Mouse (Mus musculus) bone marrow macrophage, adult 2 months (primary cell): ENCODE results near the gene Eps8. TPM values are rescaled to one million over a fixed set of nuclear protein-coding genes. Genes with fewer than 3 reads are reported as not detected.
A peak's percentile ranks its signal among the peaks of the same experiment; 100 is the strongest.

Experiments
- H3K27ac ChIP-seq: 2 replicates; pipeline ENCODE4 v1.5.1; 2012; ENCODE audit warnings: low read depth, low read length; ENCODE audit not compliant: insufficient read depth
- H3K4me1 ChIP-seq: 2 replicates; pipeline ENCODE4 v1.6.1; 2012; ENCODE audit warnings: low read length; ENCODE audit not compliant: control insufficient read depth, insufficient read depth
- H3K4me3 ChIP-seq: 2 replicates; pipeline ENCODE4 v1.5.1; 2012; ENCODE audit warnings: mild to moderate bottlenecking, low read length, moderate library complexity; ENCODE audit not compliant: insufficient read depth
- CTCF ChIP-seq: IDR thresholded peaks from 2 replicates; pipeline ENCODE4 v1.5.1; 2012; ENCODE audit warnings: low read depth, mild to moderate bottlenecking, low read length, moderate library complexity
- POLR2A ChIP-seq: IDR thresholded peaks from 2 replicates; pipeline ENCODE4 v1.6.1; 2012; ENCODE audit warnings: mild to moderate bottlenecking, low read depth, low read length, borderline replicate concordance
- polyA plus RNA-seq: library from polyadenylated mRNA; stranded (reverse); fragments of >200 nt; gene quantifications from 2 replicates; pipeline ENCODE4 v1.2.4, GENCODE M21; 2012; ENCODE audit not compliant: missing spikeins, insufficient read depth, insufficient read length

Gene Eps8
- 6.2 and 9.0 TPM in 2 replicates for polyA plus RNA-seq

DNA sequence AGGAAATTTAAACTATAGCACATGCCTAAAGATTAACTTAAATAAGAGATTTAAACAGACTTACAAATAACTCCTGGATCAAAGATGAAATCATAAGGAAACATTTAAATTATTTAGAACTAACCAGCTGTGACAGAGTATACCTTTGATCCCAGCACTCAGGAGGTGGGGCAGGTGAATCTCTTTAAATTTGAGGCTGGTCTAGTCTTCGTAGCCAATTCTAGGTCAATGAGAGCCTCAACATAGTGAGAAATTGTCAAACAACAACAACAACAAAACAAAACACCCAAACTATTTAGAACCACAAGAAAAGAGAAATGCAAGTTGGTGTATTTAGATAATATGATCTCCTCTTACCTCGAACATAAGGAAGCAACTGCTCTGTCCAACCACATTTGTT lies at the start of gene Eps8:
Eps8 (minus strand) TSS at position 101 of the 400 bp plus-strand sequence.
- no peak within 1 kb of the TSS for H3K4me3 ChIP-seq
- no peak for TF ChIP-seq CTCF
- H3K27ac ChIP-seq = no peak within 1 kb of the TSS
- H3K4me1 ChIP-seq = no peaks in the 10 kb centered on the region

DNA sequence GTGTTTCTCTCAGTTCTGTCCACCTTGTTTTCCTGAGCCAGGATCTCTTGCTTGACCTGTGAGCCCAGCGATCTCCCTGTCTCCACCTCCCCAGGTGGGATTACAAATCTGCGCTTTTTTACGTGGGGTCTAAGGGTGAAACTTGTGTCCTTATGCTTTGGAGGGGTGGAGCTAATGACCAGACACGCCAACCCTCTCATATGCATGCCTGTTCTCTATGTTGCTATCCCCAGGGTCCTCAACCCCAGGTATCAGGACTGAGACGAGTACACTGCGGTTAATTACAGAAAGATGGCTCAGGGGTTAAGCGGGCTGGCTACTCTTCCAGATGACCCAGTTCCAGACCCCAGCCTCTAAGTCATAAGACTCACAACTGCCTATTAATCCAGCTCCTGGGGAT lies 48.8 kb upstream of the Eps8 start:
- Histone ChIP-seq H3K27ac (no peak overlapping the region), H3K4me3 (no peak overlapping the region), H3K4me1 (peaks cover 3% of the 10 kb centered on the region; the same call in 1 of the 2 replicates)
- TF ChIP-seq CTCF (no peak), POLR2A (no peak)

GRCm38 (mm10) chr6:137702918-137703317 lies 48.2 kb upstream of the Eps8 start:
- H3K4me3 ChIP-seq = no peak overlapping the region
- peaks cover 3% of the 10 kb centered on the region; the same call in 1 of the 2 replicates for H3K4me1 ChIP-seq
- TF ChIP-seq POLR2A (no peak), CTCF (no peak)
- no peak overlapping the region for H3K27ac ChIP-seq

GRCm38 (mm10) chr6:137702186-137702585 lies 47.5 kb upstream of the Eps8 start:
- no peak for TF ChIP-seq POLR2A
- TF ChIP-seq CTCF = no peak
- peaks cover 10% of the 10 kb centered on the region for H3K4me1 ChIP-seq
- H3K4me3 ChIP-seq = no peak overlapping the region
- H3K27ac ChIP-seq = no peak overlapping the region

DNA sequence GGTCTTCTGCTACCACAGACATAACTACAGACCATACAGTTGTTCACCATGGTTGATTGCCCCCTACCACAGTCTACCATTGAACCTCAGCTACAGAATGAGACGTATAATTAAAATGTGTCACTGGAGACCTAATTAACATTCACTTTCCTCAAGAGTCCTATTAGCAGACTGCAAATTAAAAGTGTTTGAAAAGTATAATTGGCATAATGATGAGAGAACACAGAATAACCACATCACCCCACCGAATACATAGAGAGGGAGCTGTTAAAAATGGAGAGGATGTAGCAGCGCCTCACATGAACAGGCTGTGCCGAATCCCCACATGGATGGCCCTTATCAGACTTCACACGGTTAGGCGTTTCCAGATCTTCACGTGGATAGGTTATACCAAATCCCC lies 44.8 kb upstream of the Eps8 start:
- H3K4me1 ChIP-seq = peaks cover 31% of the 10 kb centered on the region
- no peak overlapping the region for H3K27ac ChIP-seq
- no peak overlapping the region for H3K4me3 ChIP-seq
- no peak for TF ChIP-seq CTCF
- TF ChIP-seq POLR2A = no peak

DNA sequence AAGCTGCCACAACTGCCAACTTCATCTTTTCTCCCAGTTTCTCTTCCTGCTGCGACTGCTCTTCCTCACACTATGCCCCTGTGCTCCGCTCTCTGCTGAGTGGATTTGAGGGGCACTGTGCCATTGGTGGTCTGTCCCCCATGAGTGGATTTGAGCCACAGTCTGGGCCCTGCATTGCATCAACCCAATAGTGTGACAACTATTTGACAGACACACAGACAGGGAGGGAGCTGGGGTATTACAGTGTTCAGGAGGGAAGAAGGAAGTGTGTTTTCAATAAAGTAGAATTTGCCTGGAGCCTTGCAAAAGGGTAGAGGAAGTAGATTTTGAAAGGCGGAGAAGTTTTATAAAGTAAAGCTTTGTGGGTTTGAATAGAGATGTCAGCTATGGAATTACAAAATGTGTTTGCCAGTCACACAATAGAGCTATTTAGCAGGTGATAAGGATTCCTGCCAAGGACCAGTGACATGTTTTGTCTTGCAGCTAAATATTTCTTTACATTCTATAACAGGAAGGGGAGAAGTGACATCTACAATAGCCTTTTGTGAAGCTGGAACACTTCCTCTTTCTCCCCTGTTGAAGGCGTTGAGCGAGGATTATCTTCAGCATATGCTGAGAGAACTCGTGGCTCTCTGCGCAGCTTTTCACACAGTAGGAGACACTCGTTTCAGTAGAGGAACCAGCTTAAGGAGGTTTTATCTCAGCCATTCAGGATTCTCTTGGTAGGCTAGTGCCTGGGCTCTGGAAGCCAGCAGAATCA lies 41.9 kb upstream of the Eps8 start:
- peaks cover 43% of the 10 kb centered on the region for H3K4me1 ChIP-seq
- peak overlapping the region; percentile 96 for H3K27ac ChIP-seq
- TF ChIP-seq POLR2A = no peak
- TF ChIP-seq CTCF = no peak
- peak overlapping the region; percentile 32 for H3K4me3 ChIP-seq

GRCm38 (mm10) chr6:137695046-137695445 lies 40.4 kb upstream of the Eps8 start:
- Histone ChIP-seq H3K4me3 (no peak overlapping the region), H3K27ac (no peak overlapping the region), H3K4me1 (peaks cover 55% of the 10 kb centered on the region)
- no peak for TF ChIP-seq CTCF
- TF ChIP-seq POLR2A = no peak

- peaks cover 58% of the 10 kb centered on the region for H3K4me1 ChIP-seq
- H3K27ac ChIP-seq = peak overlapping the region; percentile 25; the same call in 1 of the 2 replicates
- TF ChIP-seq POLR2A = no peak
- TF ChIP-seq CTCF = no peak
- H3K4me3 ChIP-seq = no peak overlapping the region
Measured at GRCm38 (mm10) chr6:137694310-137694709, 39.6 kb upstream of the Eps8 start.

DNA sequence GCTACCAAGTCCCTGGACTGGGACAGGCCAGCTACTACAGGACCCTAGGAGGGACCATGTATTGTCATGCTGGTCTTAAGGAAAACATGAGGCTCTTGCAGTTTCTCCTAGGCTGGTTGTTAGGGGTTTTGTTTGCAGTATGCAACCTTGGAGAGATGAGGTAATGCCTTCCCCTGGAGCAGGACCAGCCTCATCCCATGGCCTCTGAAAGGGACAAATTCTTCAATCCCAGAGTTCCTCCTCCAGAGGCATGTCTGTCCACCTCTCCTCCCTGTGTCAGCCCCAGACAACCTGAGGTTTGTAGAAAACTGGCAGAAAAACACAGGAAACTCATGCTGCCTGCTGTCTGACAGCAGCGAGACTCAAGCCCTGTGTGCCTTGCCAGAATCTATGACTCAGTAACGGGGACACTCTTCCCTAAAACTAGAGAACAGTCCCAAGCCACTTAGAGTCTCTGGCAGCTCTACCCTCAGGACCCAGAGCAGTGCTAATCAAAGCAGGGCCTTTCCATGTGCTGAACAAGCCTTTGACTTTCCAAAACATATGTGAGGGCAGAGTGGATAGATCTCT lies 36.0 kb upstream of the Eps8 start:
- Histone ChIP-seq H3K27ac (no peak overlapping the region), H3K4me3 (no peak overlapping the region)

DNA sequence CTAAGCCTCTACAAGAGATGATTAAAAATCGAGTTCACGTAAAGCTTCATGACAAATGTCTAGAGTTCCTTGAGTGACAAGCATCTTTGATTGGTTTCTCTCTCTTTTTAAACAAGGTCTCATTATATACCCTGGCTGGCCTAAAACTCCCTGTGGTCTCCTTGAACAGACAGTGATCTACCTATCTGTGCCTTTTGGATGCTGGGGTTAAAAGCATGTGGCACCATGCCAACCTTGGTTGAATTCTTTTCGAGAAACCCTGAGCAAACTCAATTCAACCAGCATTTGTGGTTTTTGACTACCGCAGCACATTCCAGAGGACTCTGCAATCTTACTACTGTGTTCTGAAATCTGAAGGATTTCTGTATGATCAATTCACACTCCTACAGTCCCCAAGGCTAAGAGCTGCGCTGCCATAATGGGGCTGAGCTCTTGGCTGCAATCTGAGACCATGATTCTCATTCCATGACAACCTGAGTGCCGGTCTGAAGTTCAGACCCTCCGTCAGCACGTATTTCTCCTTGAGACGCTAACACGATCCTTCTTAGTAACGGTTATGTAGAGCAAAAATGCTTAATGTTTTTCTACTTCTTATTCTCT lies 33.9 kb upstream of the Eps8 start:
- no peak overlapping the region for H3K27ac ChIP-seq
- no peak for TF ChIP-seq CTCF
- no peak for TF ChIP-seq POLR2A
- H3K4me1 ChIP-seq = peaks cover 38% of the 10 kb centered on the region
- H3K4me3 ChIP-seq = no peak overlapping the region

More for the DNA sequence above, 36.0 kb upstream of the Eps8 start:
- H3K4me1 ChIP-seq = peaks cover 46% of the 10 kb centered on the region
- TF ChIP-seq CTCF (no peak), POLR2A (no peak)
